8 mouse cellular contexts compared by ENCODE assay signal in the genomic region with DNA sequence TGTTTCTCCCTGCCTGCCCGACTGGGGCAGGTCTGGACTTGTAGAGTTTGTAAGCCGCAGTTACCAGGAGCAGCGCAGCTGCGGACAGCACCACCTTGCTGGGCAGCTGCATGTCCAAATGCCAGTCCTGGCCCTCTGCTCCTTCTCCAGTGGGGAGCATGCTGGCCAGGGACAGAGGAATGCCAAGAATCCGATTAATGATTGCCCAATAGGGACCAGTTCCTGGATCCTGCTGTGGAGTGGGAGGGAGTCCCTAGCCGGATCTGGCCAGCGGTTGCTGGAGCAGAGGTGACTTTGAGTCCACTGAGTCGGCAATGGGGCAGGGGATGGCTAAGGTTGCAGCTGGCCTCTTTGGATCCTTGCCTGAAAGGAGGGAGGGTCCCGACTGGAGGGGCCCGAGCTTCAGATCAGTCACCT. TPM values are rescaled to one million over a fixed set of nuclear protein-coding genes. Genes with fewer than 3 reads are reported as not detected.
DNase-seq lines count a peak whose midpoint lies in the region; ATAC-seq and TF ChIP-seq lines count a peak whose summit lies in the region.

No protein-coding gene starts in this region.

- ATAC-seq in neural tube, embryonic 15.5 days (ENCODE audit: low FRiP score), result no peak
- ATAC-seq in hindbrain, embryonic 16.5 days, result peak; percentile 38; the same call in 1 of the 2 replicates
- peak; percentile 36; the same call in 1 of the 2 replicates for ATAC-seq in liver, embryonic 12.5 days
- ATAC-seq in CD4-positive, CD25-positive, alpha-beta regulatory T cell, adult 4 months, result no peak

- H3K4me1 ChIP-seq in neural tube, embryonic 15.5 days, result peaks cover 13% of the 10 kb centered on the region
- peaks cover 35% of the 10 kb centered on the region for H3K4me1 ChIP-seq in embryonic facial prominence, embryonic 10.5 days
- H3K4me1 ChIP-seq in hindbrain, embryonic 16.5 days (ENCODE audit: control insufficient read depth, insufficient read depth, low read depth, low read length), result peaks cover 7% of the 10 kb centered on the region
- H3K4me1 ChIP-seq in liver, embryonic 12.5 days, result no peaks in the 10 kb centered on the region; the same call in 1 of the 2 replicates
- peaks cover 13% of the 10 kb centered on the region for H3K4me1 ChIP-seq in testis, adult 2 months (ENCODE audit: control insufficient read depth, insufficient read depth, low read length)

- H3K27me3 ChIP-seq in neural tube, embryonic 15.5 days (replicated peaks), result no peaks in the 10 kb centered on the region; the same call in 1 of the 2 replicates
- H3K27me3 ChIP-seq in embryonic facial prominence, embryonic 10.5 days (replicated peaks; ENCODE audit: low read depth, poor library complexity, severe bottlenecking), result peaks cover 25% of the 10 kb centered on the region
- H3K27me3 ChIP-seq in hindbrain, embryonic 16.5 days (replicated peaks; ENCODE audit: control insufficient read depth, insufficient read depth, low read length), result no peaks in the 10 kb centered on the region
- 0 out of 2 replicates have a peak, but pooled peaks cover 9% of the 10 kb centered on the region for H3K27me3 ChIP-seq in liver, embryonic 12.5 days (replicated peaks)
- no peaks in the 10 kb centered on the region for H3K27me3 ChIP-seq in testis, adult 2 months (ENCODE audit: control insufficient read depth, insufficient read depth, low read length)

- no peak overlapping the region for H3K4me2 ChIP-seq in neural tube, embryonic 15.5 days
- no peak overlapping the region for H3K4me2 ChIP-seq in hindbrain, embryonic 16.5 days (ENCODE audit: low read length)
- H3K4me2 ChIP-seq in liver, embryonic 12.5 days, result no peak overlapping the region

- 17% methylated on average over 10 of the region's 10 CpGs for WGBS in neural tube, embryonic 15.5 days
- WGBS in embryonic facial prominence, embryonic 10.5 days, result 14% methylated on average over 10 of the region's 10 CpGs
- WGBS in hindbrain, embryonic 16.5 days, result 17% methylated on average over 10 of the region's 10 CpGs
- WGBS in liver, embryonic 12.5 days (ENCODE audit: insufficient replicate concordance), result 29% methylated on average over 10 of the region's 10 CpGs

- no peak overlapping the region for H3K4me3 ChIP-seq in neural tube, embryonic 15.5 days (replicated peaks)
- no peak overlapping the region for H3K4me3 ChIP-seq in embryonic facial prominence, embryonic 10.5 days
- H3K4me3 ChIP-seq in hindbrain, embryonic 16.5 days (ENCODE audit: low read length), result no peak overlapping the region
- H3K4me3 ChIP-seq in liver, embryonic 12.5 days, result no peak overlapping the region
- H3K4me3 ChIP-seq in testis, adult 2 months (ENCODE audit: control insufficient read depth, low read depth, low read length), result peak overlapping the region; percentile 5; the same call in 1 of the 2 replicates

- no peak overlapping the region; the same call in 1 of the 2 replicates for H3K27ac ChIP-seq in neural tube, embryonic 15.5 days (replicated peaks)
- H3K27ac ChIP-seq in embryonic facial prominence, embryonic 10.5 days (replicated peaks), result peak overlapping the region; percentile 49; the same call in 1 of the 2 replicates
- peak overlapping the region; percentile 16; the same call in 1 of the 2 replicates for H3K27ac ChIP-seq in hindbrain, embryonic 16.5 days (ENCODE audit: low read depth, low read length)
- H3K27ac ChIP-seq in liver, embryonic 12.5 days, result peak overlapping the region; percentile 51; the same call in 1 of the 2 replicates
- peak overlapping the region; percentile 69 for H3K27ac ChIP-seq in testis, adult 2 months (ENCODE audit: control insufficient read depth, insufficient read depth, low read depth, low read length)

- TF ChIP-seq POLR2A in testis, adult 2 months (IDR thresholded peaks at IDR 0.05; ENCODE audit: control insufficient read depth, low read depth, low read length), result peak; percentile 42

- TF ChIP-seq CTCF in testis, adult 2 months (IDR thresholded peaks at IDR 0.05; ENCODE audit: control insufficient read depth, insufficient read depth, insufficient replicate concordance, low read depth, low read length), result no peak

- no peaks in the 10 kb centered on the region for H3K36me3 ChIP-seq in neural tube, embryonic 15.5 days
- H3K36me3 ChIP-seq in embryonic facial prominence, embryonic 10.5 days (replicated peaks), result no peaks in the 10 kb centered on the region
- H3K36me3 ChIP-seq in hindbrain, embryonic 16.5 days (ENCODE audit: control insufficient read depth, insufficient read depth, low read length), result no peaks in the 10 kb centered on the region
- H3K36me3 ChIP-seq in liver, embryonic 12.5 days, result no peaks in the 10 kb centered on the region
- no peaks in the 10 kb centered on the region for H3K36me3 ChIP-seq in testis, adult 2 months (ENCODE audit: control insufficient read depth, insufficient read depth, low read length)

- DNase-seq in neural tube, embryonic 10.5 days (ENCODE audit: extremely low spot score, low spot score), result peak; percentile 33
- DNase-seq in embryonic facial prominence, embryonic 10.5 days (ENCODE audit: low spot score), result peak; percentile 51
- DNase-seq in spleen, postnatal 36 days (ENCODE audit: low spot score in 2 of 2), result no peak

- no peak overlapping the region for H3K9ac ChIP-seq in neural tube, embryonic 15.5 days (replicated peaks)
- H3K9ac ChIP-seq in hindbrain, embryonic 16.5 days (ENCODE audit: low read depth, low read length), result no peak overlapping the region
- no peak overlapping the region for H3K9ac ChIP-seq in liver, embryonic 12.5 days

- no peaks in the 10 kb centered on the region for H3K9me3 ChIP-seq in neural tube, embryonic 15.5 days (replicated peaks)
- H3K9me3 ChIP-seq in embryonic facial prominence, embryonic 10.5 days, result no peaks in the 10 kb centered on the region
- H3K9me3 ChIP-seq in hindbrain, embryonic 16.5 days (ENCODE audit: control insufficient read depth, low read length), result no peaks in the 10 kb centered on the region
- no peaks in the 10 kb centered on the region for H3K9me3 ChIP-seq in liver, embryonic 12.5 days (replicated peaks)

RNA-seq across cellular contexts. Expression of gene Klhdc7a, which starts 0.3 kb away (rescaled TPM):
- polyA plus RNA-seq in neural tube, embryonic 15.5 days (2015; fragmentation: Nextera tagmentation; extraction: Ambion mirVana), result 0.08 and 0.80 TPM in 2 replicates
- polyA plus RNA-seq in embryonic facial prominence, embryonic 10.5 days (2016; fragmentation: Nextera tagmentation; extraction: Ambion mirVana), result 0.34 TPM in 2 replicates
- polyA plus RNA-seq in hindbrain, embryonic 16.5 days (2015; fragmentation: Nextera tagmentation; extraction: Ambion mirVana), result 0.68 and 0.76 TPM in 2 replicates
- polyA plus RNA-seq in liver, embryonic 12.5 days (2016; fragmentation: Nextera tagmentation; extraction: Ambion mirVana), result 0.06 and 0.10 TPM in 2 replicates
- polyA plus RNA-seq in testis, adult 2 months (2012; rRNA removed), result 0.66 and 0.70 TPM in 2 replicates
- polyA plus RNA-seq in CD4-positive, CD25-positive, alpha-beta regulatory T cell, adult 4 months (2017; shearing (Covaris generic)), result under 1 TPM in 1 of 2 experiments, not detected in 1; 0.04 TPM

Comparison
In these comparisons a context has a peak if more than half of its experiments do, and no peak if none do; other contexts are left out.
1. DNase-seq: peak in neural tube, embryonic 10.5 days (single experiment) and embryonic facial prominence, embryonic 10.5 days (single experiment); none in spleen, postnatal 36 days (0 of 2).
2. ATAC-seq: peak in hindbrain, embryonic 16.5 days (single experiment) and liver, embryonic 12.5 days (single experiment); none in neural tube, embryonic 15.5 days (single experiment) and CD4-positive, CD25-positive, alpha-beta regulatory T cell, adult 4 months (single experiment).